Mouse (Mus musculus): ENCODE data around the gene Zfp740.

DNA sequence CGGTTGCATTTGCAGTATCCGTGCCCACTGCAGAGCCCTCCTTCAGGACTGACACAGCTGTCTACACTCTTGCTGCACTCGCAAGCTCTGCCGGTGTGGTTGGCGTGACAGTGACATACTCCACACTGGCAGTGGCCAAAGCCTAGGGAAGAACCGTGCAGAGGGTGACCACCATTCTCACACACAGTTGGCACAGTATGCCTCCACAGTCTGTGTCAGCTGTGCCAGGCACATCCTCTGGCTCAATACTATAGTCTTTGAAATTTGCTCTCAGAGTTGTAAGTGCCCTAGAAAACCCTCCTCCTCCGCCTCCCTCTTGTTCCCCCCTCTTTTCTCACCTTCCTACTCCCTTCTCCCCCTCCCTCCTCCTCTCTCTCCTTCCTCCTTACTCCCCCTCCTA, 14.3 kb downstream of the Zfp740 start:
- no peak for TF ChIP-seq CTCF (IDR thresholded peaks at IDR 0.05; ENCODE audit: low read depth)
- TF ChIP-seq EP300 (IDR thresholded peaks at IDR 0.05; ENCODE audit: low read depth), result no peak
